Mouse (Mus musculus): Measurements from ENCODE around the gene Sympk. TPM values are rescaled to one million over a fixed set of nuclear protein-coding genes. Genes with fewer than 3 reads are reported as not detected.

The Sympk gene
- total RNA-seq (2021) = 100 to 1,000 TPM; 118 to 123 TPM
- long read RNA-seq, full-length matches to known transcripts = 9 of 31 reads
- long read RNA-seq, partial matches to known transcripts = 12 of 31 reads
- long read RNA-seq, other reads (novel, unspliced or antisense) = 10 of 31 reads

DNA sequence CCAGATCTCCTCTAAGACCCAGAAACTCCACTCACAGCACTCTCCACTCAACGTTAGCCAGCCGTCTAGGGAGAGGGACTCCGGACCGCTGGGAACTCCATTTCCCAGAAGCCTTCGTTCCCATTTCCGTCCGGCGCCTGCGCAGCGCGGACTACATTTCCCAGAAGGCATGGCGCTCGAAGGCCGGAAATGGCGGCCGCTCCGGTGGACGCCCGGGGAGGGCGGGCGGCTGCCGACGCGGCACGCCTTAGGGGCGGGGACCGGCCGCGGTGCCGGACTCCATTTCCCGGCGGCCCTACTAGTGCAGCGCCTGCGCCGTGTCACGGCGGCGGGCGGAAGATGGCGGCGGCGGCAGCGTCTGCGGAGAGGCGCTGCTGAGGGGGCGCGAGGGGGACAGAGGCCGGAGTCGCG is at the start of gene Sympk:
TSS of gene Sympk (plus strand) at position 282 of the 411 bp plus-strand sequence.
- peak; percentile 94 to 96 for DNase-seq (ENCODE audit: low spot score in 2 of 2)

DNA sequence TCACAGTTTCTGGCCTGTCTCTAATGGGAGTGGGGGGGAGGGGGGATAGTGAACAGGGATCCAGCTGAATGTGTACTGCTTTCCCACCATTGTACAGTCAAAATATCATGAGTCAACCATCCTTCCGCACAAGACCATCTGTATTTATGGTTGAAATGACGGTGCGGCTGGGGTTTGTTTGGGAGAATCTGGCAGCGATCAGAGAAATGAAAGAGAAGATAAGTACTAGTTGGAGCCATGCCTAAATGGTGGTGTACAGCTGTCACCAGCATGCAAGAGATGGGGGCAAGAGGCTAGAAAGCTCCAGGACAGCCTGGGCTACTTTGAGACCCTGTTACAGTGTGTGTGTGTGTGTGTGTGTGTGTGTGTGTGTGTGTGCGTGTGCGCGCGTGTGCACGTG is 45.8 kb upstream of the Sympk start:
- peak; percentile 76 to 82 for DNase-seq (ENCODE audit: low spot score in 2 of 2)

DNA sequence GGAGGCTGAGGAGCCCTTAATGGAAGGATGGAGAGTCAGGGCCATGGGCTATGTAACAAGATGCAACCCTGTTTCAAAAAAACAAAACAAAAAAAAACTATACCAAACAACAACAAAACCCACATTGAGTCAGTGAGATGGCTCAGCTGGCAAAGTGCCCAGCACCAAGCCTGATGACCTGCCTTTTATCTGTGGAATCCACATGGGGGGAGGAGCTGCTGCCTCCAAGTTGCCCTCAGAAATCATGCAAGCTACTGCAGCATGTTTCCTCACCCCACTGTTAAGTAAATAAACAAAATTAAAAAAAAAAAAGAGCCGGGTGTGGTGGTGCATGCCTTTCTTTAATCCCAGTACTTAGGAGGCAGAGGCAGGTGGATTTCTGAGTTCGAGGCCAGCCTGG is 37.7 kb upstream of the Sympk start:
- no peak for DNase-seq (ENCODE audit: low spot score in 2 of 2)

DNA sequence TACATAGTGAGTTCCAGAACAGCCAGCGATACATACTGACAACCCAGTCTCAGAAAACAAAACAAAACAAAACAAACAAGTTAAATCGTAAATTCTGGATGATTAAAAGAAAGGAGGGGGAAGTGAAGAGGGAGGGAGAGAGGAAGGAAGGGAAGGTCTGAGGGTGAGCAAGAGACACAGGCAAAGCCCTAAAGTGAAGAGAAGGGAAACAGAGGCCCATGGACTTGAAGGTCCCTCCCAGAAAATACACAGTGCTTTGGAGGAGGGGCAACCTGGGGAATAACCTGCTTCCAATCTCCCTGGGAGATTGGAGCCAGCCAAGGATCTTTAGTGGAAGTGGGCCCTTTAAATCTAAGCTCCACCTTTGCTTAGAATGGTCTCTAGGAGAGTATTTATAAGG is 37.1 kb upstream of the Sympk start, which contains the start of gene Nanos2:
TSS of gene Nanos2 (plus strand) at position 301 of the 400 bp plus-strand sequence.
- no peak for DNase-seq (ENCODE audit: low spot score in 2 of 2)

DNA sequence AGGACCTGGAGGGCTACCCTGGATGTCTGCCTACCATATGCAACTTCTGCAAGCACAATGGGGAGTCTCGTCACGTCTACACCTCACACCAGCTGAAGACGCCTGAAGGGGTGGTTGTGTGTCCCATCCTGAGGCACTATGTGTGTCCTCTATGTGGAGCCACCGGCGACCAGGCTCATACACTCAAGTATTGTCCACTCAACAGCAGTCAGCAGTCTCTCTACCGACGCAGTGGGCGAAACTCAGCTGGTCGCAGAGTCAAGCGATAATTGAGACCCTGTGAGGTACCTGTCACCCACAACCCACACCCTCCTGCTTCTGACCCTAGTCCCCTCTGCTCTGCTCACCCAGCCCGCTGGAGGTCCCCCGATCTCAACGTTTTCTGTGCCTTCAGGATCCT is 36.4 kb upstream of the Sympk start:
- no peak for DNase-seq (ENCODE audit: low spot score in 2 of 2)

DNA sequence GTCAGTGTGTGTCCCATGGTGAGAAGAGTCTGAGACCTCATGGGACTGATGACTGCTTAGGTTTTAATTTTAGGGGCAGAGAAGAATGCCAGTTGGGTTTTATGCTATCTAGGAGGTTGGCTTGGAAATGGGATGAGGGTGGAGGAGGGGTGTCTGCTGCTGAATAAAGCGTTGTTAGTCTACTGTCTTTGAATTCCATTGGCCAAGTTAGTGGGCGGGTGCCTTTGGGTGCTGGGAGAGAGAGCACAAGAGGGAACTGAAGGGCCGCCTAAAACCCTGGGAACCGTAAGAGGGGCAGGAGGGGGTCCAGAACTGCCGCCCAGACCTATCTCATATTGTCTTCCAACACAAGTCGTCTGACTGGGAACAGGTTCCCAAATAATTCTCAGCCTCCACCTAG is 35.4 kb upstream of the Sympk start:
- no peak for DNase-seq (ENCODE audit: low spot score in 2 of 2)

DNA sequence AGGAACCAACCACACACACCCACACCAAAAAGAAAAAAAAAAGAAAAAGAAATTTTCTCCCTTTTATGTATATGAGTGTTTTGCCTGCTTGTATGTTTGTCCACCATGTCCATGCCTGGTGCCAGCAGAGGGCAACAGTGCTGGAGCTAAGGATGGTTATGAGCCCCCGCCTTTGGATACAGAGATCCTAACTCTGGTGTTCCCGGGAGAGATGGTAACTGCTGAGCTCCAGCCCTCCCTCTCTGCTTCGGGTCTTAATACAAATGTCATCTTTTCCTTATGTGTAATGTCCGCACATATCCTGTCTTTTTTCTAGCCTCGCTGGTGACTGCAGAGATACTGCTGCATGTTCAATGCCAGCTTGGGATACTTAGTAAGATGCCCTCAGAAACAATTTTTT is 34.2 kb upstream of the Sympk start:
- DNase-seq (ENCODE audit: low spot score in 2 of 2) = no peak

DNA sequence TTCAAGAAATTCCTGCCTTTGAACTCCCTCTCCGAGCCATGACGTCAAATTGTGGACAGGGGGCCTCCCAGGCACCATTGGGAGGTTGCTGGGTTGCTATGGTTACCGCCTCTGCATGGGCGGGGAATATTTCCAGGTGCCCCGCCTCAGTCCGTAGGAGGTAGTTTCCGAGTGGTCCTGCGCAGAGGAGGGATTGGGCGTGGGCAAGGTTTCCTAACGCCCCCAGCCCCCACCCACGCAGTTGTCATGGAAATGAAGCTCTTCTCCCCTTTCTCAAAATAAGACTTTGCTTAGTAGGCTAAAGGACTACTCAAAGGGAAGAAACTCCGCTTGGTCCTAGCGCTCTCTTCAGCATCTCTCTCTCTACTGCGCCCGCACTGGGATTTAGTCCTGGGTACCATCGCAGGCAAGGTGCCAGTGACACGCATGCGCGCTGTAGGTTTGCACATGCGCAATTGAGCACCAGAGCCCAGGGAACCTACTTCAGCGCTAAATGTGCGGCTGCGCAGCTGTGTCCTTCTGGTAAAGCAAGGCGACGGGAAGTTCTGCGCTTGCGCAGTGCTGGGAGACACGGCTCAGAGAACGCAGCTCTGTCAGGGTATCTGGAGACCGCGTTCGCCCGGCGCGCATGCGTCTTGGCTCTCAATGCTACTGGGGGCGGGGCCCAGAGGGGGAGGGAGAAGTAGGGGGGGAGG is 33.4 kb upstream of the Sympk start, which contains the start of gene Mypop:
TSS of gene Mypop (plus strand) at position 645 of the 695 bp plus-strand sequence.
- DNase-seq (ENCODE audit: low spot score in 2 of 2) = peak; percentile 100

DNA sequence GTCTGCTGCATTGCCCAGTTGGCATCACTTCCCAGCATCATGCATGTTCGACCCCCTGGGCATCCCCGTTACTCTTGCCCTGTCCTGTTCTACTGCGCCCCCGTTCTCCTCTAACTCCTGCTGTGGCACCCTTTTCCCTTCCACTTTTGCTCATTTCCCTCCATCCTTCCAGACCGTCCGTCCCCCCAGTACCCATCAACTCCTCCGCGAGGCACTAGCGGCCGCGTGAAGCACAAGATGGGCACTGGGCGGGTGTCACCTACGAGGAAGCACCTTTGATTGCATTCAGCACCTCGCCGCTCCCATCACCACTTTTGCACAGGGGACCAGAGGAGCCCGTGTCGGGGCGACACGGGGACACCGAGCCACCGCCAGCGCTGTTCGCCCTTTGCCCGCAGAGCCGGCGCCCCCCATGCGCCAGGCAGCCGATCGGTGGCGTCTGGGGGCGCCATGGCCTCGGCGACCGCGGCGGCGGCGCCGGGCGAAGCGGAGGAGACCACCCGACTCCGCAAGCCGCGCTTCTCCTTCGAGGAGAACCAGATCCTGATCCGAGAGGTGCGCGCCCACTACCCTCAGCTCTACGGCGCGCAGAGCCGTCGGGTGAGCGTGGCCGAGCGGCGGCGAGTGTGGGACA is 32.4 kb upstream of the Sympk start:
- DNase-seq (ENCODE audit: low spot score in 2 of 2) = no peak

DNA sequence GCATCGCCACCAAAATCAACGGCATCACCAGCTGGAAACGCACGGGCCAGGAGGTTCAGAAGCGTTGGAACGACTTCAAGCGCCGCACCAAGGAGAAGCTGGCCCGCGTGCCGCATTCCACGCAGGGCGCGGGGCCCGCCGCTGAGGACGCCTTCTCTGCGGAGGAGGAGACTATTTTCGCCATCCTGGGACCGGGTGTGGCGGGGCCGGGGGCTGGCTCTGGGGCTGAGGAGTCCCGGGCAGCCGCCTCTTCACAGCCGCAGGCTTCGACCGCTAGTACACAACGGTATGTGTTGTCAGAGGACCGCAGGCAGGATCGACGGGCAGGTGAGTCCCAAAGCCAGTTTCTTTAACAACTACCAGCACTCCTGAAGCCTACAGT is 31.9 kb upstream of the Sympk start:
- DNase-seq (ENCODE audit: low spot score in 2 of 2) = no peak

DNA sequence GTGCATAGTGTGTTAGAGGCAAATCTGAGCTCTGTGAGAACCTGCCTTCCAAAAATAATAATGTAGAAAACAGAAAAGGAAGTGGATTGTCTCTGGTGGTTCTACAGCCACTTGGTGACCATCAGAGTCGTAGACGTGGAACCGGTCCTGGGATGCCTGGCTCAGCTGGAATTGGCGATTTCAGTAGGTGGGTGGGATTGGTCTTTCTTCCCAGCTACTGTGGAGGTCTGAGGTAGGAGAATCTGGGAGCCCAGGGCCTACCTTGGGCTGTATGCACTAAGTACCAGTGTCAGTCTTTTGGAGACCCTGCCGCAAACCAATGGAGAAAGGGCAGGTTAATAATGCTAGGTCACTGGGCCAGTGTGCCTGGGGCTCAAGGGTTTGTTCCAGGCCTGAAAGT is 31.1 kb upstream of the Sympk start:
- no peak for DNase-seq (ENCODE audit: low spot score in 2 of 2)

DNA sequence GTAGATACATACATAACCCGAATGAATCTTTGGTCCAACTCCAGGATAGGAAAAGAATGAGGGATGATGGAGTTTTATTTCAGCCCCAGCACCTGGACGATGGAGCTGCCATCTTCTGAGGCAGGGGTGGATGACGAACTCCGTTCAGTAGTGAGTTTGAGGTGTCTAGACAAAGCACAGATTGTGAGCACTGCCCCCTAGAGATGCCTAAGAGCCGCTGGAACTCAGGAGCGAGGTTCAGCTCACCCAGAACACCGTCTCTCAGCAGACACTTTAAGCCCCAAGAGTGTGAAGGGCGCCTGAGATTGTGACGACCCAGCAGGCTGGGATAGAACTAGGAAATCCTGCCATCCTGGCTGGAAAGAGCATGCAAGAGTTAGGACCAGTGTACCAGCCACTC is 25.3 kb upstream of the Sympk start:
- no peak for DNase-seq (ENCODE audit: low spot score in 2 of 2)

DNA sequence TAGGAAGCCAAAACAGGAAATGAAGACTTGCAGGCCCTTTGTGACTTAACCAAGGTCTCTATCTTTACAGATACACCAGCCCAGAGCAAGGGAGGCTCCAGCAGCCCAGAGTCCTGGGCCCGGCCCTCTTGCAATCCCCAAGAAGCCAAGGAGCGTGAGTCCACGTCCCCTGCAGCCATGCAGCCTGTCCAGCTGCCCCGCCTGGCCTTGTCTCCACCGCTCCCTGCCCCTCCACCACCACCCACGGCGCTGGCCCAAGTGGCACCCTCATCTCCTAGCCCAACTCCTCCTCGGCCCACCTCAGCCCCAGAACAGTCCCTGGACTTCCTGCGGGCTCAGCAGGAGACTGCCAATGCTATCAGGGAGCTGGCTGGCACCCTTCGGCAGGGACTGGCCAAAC is 23.8 kb upstream of the Sympk start:
- no peak for DNase-seq (ENCODE audit: low spot score in 2 of 2)

DNA sequence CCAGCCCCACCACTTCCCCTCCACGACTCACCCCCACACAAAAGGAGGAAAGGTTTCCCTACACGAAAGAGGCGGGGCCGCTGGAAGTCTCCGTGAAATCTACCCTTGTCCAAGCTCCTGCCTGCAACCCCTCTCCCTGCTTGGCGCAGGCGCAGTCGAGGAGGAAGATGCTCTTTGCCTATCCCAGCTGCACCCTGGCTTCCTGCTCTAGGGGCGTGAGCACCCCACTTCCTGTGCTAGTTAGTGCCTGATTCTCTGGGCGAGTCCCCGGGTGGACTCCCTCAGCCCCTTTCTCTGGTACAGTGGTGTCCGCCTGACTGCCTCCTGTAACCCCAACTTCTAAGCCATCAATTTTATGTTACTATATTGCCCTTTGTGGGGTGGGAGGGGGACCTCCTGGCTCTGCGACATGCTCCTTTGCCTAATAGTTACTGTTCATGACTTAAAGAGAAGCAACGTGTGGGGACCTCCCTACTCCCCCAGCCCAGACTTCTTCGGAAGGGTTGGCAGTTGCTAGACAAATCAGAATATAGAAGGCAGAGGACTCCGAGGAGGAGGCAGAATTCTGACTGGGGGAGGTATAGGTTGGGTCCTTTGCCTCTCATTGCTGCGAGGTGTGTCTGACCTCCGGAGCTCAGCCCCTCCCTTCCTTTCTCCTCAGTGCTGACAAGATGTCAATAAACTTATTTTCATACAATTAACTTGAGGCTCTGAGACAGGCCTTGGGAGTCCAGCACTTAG is 22.9 kb upstream of the Sympk start:
- no peak for DNase-seq (ENCODE audit: low spot score in 2 of 2)

DNA sequence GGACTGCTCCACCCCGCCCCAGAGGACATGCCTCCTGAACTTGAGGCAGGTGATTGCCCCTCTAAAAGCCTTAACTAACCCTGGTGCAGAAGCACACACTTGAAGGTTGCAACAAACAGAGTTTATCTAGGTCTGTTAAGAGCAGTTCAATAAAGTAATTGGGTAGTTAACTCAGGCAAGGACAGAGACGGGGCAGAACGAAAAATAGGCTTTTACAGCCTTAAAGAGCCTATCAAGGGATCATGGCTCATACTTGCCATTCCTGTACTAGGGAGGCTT is 22.4 kb upstream of the Sympk start:
- DNase-seq (ENCODE audit: low spot score in 2 of 2) = no peak

DNA sequence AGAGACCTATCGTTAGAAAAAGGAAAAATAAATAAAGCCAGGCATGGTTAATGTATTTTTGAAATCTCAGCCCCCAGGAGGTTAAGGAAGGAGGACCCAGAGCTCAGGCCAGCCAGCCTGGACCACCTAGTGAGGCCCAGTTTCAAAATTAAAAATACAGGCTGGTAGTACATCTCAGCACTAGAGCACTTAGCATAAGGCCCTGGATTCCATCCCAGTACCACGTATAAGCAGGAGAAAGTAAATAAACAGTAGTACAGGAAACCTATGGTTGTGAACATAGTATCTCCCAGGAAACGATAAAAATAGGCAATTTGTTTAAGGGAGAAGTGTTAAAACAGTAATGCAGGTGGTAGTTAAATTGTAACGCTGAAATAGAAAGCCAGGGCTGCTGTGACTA is 22.1 kb upstream of the Sympk start:
- DNase-seq (ENCODE audit: low spot score in 2 of 2) = no peak

DNA sequence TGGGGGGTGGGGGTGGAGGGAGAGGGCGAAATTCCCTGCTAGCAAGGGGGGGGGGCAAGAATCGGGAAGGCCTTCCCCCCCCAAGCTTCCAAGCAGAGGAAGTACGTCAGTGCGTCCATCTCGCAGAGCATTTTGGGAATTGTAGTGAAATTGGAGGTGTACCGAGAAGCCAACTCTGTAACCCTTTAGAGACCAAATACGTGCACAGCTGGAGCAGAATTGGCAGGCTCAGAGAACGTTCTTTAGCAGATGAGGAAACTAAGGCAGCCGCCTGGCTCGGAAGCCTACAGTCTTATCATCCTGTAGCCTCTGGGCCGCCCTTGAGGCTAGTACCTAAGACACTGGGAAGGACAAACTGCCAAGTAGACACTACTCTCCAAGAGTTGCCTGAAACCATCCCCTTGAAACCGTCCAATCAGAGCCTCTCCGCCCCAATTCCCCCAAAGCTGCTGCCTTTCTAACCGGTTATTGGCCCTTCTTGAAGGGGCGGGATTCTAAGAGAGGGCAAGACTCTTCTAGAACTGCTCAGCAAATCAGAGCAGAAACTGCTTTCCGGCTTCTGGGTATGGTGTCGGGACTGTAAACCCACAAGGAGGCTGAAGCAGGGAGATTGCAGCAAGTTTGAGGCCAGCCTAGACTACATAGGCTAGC is 21.2 kb upstream of the Sympk start:
- DNase-seq (ENCODE audit: low spot score in 2 of 2) = peak; percentile 75 to 93

DNA sequence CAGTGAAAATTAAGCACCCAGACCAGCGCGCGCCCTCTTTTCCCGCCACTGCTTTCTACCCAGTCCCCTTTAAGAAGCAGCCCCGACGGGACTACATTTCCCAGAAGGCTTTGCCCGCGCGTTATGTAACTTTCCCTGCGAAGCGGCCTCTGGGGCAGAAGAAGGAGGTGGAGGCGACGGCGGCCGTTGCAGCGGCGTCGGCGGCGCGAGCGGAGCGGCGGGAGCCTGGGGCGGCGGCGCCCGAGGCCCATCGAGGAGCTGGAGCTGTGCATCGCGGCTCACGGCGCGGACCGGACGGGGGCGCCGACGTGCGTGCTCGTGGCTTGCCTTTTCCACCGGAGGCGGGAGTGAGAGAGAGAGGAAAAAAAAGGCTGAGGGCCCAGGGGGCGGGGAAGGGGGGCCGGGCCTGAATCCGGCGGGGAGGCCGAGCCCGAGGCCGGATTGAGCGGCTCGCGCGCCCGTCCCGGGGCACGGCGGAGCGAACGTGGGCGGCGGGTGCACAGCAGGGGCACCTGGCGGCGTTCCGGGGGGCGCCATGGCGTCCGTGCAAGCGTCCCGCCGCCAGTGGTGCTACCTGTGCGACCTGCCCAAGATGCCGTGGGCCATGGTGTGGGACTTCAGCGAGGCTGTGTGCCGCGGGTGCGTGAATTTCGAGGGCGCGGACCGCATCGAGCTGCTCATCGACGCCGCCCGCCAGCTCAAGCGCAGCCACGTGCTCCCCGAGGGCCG is 20.1 kb upstream of the Sympk start, which contains the start of gene Irf2bp1:
TSS of gene Irf2bp1 (plus strand) at position 143 of the 729 bp plus-strand sequence.
- peak; percentile 95 to 96 for DNase-seq (ENCODE audit: low spot score in 2 of 2)

DNA sequence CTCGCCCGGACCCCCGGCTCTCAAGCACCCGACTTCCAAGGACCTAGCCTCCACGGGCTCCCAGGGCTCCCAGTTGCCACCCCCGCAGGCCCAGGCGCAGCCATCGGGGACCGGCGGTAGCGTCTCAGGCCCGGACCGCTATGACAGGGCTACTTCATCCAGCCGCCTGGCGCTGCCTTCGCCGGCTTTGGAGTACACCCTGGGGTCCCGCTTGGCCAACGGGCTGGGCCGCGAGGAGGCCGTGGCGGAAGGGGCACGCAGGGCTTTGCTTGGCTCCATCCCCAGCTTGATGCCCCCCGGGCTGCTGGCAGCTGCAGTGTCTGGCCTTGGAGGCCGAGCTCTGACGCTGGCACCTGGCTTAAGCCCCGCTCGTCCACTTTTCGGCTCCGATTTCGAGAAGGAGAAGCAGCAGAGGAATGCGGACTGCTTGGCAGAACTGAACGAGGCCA is 19.5 kb upstream of the Sympk start:
- DNase-seq (ENCODE audit: low spot score in 2 of 2) = no peak

DNA sequence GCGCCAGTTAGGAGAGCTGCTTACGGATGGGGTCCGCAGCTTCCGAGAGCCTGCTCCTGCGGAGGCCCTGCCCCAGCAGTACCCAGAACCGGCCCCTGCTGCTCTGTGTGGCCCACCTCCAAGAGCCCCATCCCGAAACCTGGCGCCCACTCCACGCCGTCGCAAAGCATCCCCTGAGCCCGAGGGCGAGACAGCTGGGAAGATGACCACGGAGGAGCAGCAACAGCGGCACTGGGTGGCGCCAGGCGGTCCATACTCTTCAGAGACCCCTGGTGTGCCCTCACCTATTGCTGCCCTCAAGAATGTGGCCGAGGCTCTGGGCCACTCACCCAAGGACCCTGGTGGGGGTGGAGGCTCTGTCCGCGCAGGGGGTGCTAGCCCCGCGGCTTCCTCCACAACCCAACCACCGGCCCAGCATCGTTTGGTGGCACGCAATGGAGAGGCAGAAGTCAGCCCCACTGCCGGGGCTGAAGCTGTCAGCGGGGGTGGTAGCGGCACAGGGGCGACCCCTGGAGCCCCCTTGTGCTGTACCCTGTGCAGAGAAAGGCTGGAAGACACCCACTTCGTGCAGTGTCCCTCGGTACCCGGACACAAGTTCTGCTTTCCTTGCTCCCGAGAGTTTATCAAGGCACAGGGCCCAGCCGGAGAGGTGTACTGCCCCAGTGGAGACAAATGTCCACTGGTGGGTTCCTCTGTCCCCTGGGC is 18.6 kb upstream of the Sympk start:
- no peak for DNase-seq (ENCODE audit: low spot score in 2 of 2)

All from layer of hippocampus, adult 18-20 months (tissue).